Mouse (Mus musculus) midbrain, embryonic 12.5 days (tissue): ENCODE data around the gene Mllt10. TPM values are rescaled to one million over a fixed set of nuclear protein-coding genes. Genes with fewer than 3 reads are reported as not detected.

Experiments used
- ATAC-seq: fragments of 200-750 bp; cut with Nextera tagmentation; 2 replicates; pipeline ENCODE4 v1.8.0; 2017; ENCODE audit warnings: low read depth, moderate TSS enrichment, moderate library complexity; ENCODE audit not compliant: low FRiP score
- H3K27ac ChIP-seq: fragments of 300-500 bp; sonication (generic); replicated peaks from 2 replicates; pipeline ENCODE4 v1.5.1; 2016; ENCODE audit warnings: mild to moderate bottlenecking
- H3K27me3 ChIP-seq: fragments of 300-500 bp; sonication (generic); 2 replicates; pipeline ENCODE4 v1.6.1; 2016; ENCODE audit warnings: mild to moderate bottlenecking
- H3K36me3 ChIP-seq: fragments of 300-500 bp; sonication (generic); 2 replicates; pipeline ENCODE4 v1.6.1; 2016
- H3K4me1 ChIP-seq: fragments of 300-500 bp; sonication (generic); 2 replicates; pipeline ENCODE4 v1.6.1; 2016
- H3K4me2 ChIP-seq: fragments of 300-500 bp; sonication (generic); replicated peaks from 2 replicates; pipeline ENCODE4 v1.6.1; 2016; ENCODE audit warnings: mild to moderate bottlenecking, moderate library complexity
- H3K4me3 ChIP-seq: fragments of 300-500 bp; sonication (generic); 2 replicates; pipeline ENCODE4 v1.5.1; 2016; ENCODE audit warnings: mild to moderate bottlenecking
- H3K9ac ChIP-seq: fragments of 300-500 bp; sonication (generic); replicated peaks from 2 replicates; pipeline ENCODE4 v1.6.1; 2016; ENCODE audit warnings: mild to moderate bottlenecking, moderate library complexity
- H3K9me3 ChIP-seq: fragments of 300-500 bp; sonication (generic); 2 replicates; pipeline ENCODE4 v1.6.1; 2016; ENCODE audit warnings: mild to moderate bottlenecking
- WGBS: fragments of 180-500 bp; shearing (Covaris S2); methylation state at CpG from one replicate; pipeline ENCODE4 v1.1.7; 2016; 5-methylcytosine and 5-hydroxymethylcytosine counted together
- polyA plus RNA-seq: library from polyadenylated mRNA; unstranded; fragments of >200 nt; fragmentation: Nextera tagmentation; extraction: Ambion mirVana; gene quantifications from 2 replicates; pipeline ENCODE4 v1.2.1, GENCODE M21; 2016

Gene Mllt10
- polyA plus RNA-seq = 64.9 and 70.4 TPM in 2 replicates

DNA sequence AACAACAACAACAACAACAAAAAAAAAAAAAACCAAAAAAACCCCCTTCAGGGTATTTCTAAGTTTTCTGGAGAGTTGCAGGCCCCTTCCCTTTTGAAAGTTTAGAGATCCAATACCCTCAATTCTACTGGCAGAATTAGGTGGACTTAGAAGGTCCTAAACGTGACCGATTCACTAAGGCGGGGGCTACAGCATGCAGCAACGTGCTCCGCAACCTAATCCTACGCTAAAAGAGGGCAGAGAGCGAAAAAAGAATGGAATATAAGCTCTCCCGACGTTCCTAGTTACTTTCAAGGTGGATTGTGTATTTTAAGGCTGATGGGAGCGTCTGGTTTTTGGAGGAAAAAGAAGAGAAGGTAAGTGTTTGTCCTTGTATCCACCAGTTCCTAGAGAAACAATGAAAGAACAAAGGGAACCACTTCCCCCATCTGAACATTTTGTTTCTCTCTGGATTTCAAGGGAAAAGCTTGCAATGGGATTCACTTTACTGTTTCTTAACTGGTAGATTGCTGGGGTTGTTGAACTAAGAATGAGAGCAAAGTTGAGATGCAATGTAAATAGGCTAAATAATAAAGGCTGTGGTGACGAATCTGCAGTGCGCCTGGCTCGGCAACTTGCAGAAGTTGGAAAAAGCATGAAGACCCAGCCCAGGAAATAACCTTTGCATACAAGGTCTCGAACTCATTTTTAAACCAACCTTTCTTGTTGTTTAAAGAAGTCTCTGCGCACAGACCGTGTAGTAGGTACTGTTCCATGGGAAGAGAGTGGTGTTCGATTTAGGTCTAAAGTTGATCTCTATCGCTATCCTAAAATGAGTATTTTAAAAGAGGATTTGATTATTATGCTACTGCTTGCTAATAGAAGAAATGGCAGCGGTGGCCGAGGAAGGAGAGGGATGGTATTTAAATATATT is at the start of gene Mllt10:
Gene Mllt10, plus strand, starts transcription at position 222 of the 913 bp plus-strand sequence.
- ATAC-seq = no peak
- Histone ChIP-seq H3K9me3 (no peaks in the 10 kb centered on the region), H3K4me3 (peak within 1 kb of the TSS; percentile 56), H3K27ac (peak within 1 kb of the TSS; percentile 100), H3K36me3 (no peaks in the 10 kb centered on the region), H3K27me3 (no peaks in the 10 kb centered on the region), H3K4me1 (peaks cover 38% of the 10 kb centered on the region), H3K4me2 (peak within 1 kb of the TSS; percentile 81), H3K9ac (peak within 1 kb of the TSS; percentile 98)
- under 1% methylated on average over 20 of the region's 20 CpGs for WGBS

DNA sequence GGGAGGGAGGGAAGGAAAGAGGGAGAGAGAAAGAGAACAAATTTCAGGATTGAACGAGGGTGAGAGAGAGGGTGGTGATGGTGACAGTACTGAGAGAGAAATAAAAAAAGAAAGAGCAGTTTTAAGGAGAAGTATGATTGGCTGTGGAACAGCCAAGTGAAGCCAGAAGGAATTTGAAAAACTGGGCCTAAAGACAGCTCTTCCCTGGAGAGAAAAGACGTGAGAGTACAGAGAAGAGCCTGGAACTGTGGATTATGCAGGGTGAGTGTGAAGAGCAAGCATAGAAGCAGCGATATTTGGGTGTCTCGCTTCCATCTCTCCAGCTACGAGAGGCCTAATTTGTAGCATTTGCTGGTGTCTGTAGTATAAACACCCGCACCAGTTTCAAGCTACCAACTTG is 43.8 kb upstream of the Mllt10 start:
- Histone ChIP-seq H3K4me2 (no peak overlapping the region), H3K4me3 (no peak overlapping the region), H3K4me1 (no peaks in the 10 kb centered on the region), H3K9ac (no peak overlapping the region), H3K27ac (no peak overlapping the region), H3K27me3 (no peaks in the 10 kb centered on the region), H3K36me3 (no peaks in the 10 kb centered on the region), H3K9me3 (no peaks in the 10 kb centered on the region)
- no peak for ATAC-seq
- 92% methylated on average over 6 of the region's 6 CpGs for WGBS

DNA sequence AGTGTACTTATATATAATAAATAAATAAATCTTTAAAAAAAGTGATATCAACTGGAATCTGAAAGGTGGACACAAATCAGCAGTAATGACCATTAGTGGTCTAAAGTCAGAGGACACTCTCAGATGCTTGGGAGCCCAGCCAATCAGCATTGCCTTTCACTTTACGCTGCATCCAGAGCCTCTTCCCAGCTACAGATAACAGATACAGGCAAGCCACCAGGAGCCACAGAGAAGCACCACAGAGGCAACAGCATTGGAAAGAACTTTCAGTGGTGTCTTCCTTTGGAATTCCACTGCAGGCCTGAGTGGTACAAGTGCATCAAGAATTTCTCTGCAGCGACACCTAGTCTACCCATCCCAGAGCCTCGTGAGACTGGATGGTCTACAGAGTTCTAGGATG is 42.2 kb upstream of the Mllt10 start:
- Histone ChIP-seq H3K9me3 (no peaks in the 10 kb centered on the region), H3K9ac (no peak overlapping the region), H3K4me3 (no peak overlapping the region), H3K36me3 (no peaks in the 10 kb centered on the region), H3K27ac (no peak overlapping the region), H3K4me1 (no peaks in the 10 kb centered on the region), H3K4me2 (no peak overlapping the region), H3K27me3 (no peaks in the 10 kb centered on the region)
- no peak for ATAC-seq
- 90% methylated on average over 3 of the region's 3 CpGs for WGBS

DNA sequence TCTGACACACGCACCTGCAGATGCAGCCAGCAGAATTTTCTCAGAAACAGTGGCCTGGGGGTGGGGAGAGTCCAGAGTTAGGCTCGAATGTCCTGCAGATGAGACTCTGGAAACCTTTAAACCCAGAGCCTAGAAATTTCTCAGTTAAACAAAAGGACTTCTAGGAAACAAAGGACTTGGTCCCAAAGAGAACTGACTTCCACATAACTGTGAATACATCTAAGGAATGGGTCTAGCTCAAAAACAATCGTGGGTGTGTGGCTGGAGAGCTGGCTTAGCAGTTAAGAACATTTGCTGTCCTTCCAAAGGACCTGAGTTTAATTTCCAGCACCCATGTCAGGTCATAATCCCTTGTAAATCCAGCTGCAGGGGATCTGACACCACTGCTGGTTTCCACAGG is 39.5 kb upstream of the Mllt10 start:
- no peaks in the 10 kb centered on the region for H3K9me3 ChIP-seq
- no peak overlapping the region for H3K27ac ChIP-seq
- H3K27me3 ChIP-seq = no peaks in the 10 kb centered on the region
- no peak overlapping the region for H3K9ac ChIP-seq
- no peaks in the 10 kb centered on the region for H3K36me3 ChIP-seq
- no peak overlapping the region for H3K4me2 ChIP-seq
- no peaks in the 10 kb centered on the region for H3K4me1 ChIP-seq
- no peak overlapping the region for H3K4me3 ChIP-seq
- ATAC-seq = no peak
- WGBS = 43% methylated on average over 3 of the region's 3 CpGs

DNA sequence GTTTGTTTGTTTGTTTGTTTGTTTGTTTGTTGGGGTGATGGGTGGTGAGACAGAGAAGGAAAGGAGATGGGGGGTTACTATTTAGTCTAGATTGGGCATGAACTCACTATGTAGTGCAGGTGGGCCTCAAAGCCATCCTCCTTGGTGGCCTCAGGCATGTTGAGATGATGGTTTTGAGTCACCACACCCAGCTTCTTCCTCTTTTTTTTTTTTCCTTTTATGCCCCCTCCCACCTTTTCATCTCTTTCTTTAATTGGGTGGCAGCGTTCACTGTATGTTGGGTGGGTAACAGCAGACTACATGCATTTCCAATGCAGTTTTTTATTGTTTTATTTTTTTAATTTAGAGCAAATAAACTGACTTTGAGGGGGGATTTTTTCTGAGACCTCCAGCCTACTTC is 38.4 kb upstream of the Mllt10 start:
- Histone ChIP-seq H3K4me2 (no peak overlapping the region), H3K4me1 (no peaks in the 10 kb centered on the region), H3K4me3 (no peak overlapping the region), H3K9ac (no peak overlapping the region), H3K27ac (no peak overlapping the region), H3K9me3 (no peaks in the 10 kb centered on the region), H3K27me3 (no peaks in the 10 kb centered on the region), H3K36me3 (no peaks in the 10 kb centered on the region)
- WGBS = 96% methylated on average over 1 of the region's 1 CpGs
- ATAC-seq = no peak

DNA sequence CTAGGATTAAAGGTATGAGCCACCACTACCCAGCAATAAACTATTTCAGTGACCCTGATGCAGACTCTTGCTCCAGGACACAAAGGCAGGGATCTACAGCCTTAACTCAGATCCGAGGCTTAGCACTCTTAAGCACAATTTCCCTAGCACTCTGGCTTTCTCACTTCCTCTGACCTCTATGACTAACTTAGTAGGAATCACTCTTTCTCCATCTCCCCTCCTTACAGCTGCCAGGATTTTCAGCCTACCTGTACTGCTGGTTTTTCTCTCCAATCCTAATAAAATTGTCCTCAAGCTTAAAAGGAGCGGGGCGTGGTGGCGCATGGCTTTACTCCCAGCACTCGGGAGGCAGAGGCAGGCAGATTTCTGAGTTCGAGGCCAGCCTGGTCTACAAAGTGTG is 37.7 kb upstream of the Mllt10 start:
- WGBS = 94% methylated on average over 6 of the region's 6 CpGs

DNA sequence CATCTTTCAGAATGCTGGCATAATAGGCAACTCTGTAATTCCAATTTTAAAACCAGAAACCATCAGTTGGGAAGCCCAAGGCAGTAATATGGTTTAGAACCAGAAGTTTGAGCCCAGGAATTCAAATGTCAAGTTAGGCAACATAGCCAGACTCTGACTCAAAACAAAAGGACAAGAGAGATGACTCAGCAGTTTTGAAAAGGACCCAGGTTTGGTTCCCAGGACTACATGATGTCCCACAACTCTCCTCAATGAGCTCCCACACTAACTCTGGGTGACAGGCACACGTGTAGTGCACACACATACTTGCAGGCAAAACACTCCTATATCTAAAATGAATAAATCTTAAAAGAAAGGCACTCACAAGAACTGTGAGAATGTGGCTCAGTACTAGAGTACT is 35.9 kb upstream of the Mllt10 start:
- Histone ChIP-seq H3K4me1 (no peaks in the 10 kb centered on the region), H3K4me3 (no peak overlapping the region), H3K9me3 (no peaks in the 10 kb centered on the region), H3K9ac (no peak overlapping the region), H3K27me3 (no peaks in the 10 kb centered on the region), H3K4me2 (no peak overlapping the region), H3K27ac (no peak overlapping the region), H3K36me3 (no peaks in the 10 kb centered on the region)
- WGBS = 80% methylated on average over 1 of the region's 1 CpGs
- no peak for ATAC-seq

More for the DNA sequence above, 37.7 kb upstream of the Mllt10 start:
- no peak overlapping the region for H3K9ac ChIP-seq
- H3K36me3 ChIP-seq = no peaks in the 10 kb centered on the region
- H3K4me1 ChIP-seq = no peaks in the 10 kb centered on the region
- ATAC-seq = no peak
- H3K27ac ChIP-seq = no peak overlapping the region
- H3K4me2 ChIP-seq = no peak overlapping the region
- no peaks in the 10 kb centered on the region for H3K27me3 ChIP-seq
- H3K4me3 ChIP-seq = no peak overlapping the region
- no peaks in the 10 kb centered on the region for H3K9me3 ChIP-seq

DNA sequence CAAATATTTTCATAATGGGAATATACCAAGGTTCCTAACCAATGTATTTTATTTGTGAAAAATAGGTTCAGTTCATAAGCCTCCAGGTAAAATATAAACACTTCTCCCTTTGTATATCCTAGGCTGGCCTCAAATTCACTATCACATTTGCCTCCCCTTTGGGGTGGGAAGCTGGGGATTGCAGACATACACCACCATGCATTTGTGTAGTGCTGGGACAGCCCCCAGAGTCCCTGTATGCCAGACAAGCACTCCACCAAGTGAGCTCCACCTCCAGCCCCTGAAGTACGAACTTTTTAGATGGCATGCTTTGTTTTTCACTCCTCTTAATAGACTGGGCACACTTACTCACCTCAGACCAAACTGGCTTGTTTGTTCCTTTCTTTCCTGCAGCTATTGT is 32.2 kb upstream of the Mllt10 start:
- Histone ChIP-seq H3K9ac (no peak overlapping the region), H3K4me3 (no peak overlapping the region), H3K27me3 (no peaks in the 10 kb centered on the region), H3K9me3 (no peaks in the 10 kb centered on the region), H3K4me2 (no peak overlapping the region), H3K27ac (no peak overlapping the region), H3K4me1 (peaks cover 20% of the 10 kb centered on the region), H3K36me3 (no peaks in the 10 kb centered on the region)
- WGBS = 57% methylated on average over 1 of the region's 1 CpGs
- ATAC-seq = no peak

DNA sequence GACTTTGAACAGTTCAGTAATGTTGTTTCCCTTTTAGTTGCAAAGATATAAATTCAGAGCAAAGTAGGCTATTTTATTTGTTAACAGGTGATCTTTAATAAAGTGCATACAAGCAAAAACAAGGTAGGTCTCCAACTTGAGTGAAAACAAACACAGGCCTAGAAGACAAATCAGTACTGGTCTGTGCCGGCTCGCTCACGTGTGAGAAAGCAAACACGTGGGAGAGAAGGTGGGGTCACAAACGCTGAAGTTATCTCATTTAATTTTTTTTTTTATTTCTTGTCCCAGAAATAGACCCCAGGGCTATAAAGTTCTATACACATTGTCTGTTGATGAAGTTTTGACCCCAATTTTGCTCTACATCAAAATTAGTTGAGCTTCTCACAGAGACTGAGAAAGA is 29.9 kb upstream of the Mllt10 start:
- no peaks in the 10 kb centered on the region for H3K36me3 ChIP-seq
- WGBS = 14% methylated on average over 5 of the region's 5 CpGs
- no peak overlapping the region for H3K27ac ChIP-seq
- peak overlapping the region; percentile 94; the same call in 1 of the 2 replicates for H3K9ac ChIP-seq
- H3K4me1 ChIP-seq = peaks cover 23% of the 10 kb centered on the region
- H3K4me2 ChIP-seq = peak overlapping the region; percentile 97
- no peak for ATAC-seq
- H3K9me3 ChIP-seq = no peaks in the 10 kb centered on the region
- no peaks in the 10 kb centered on the region for H3K27me3 ChIP-seq
- H3K4me3 ChIP-seq = peak overlapping the region; percentile 65

DNA sequence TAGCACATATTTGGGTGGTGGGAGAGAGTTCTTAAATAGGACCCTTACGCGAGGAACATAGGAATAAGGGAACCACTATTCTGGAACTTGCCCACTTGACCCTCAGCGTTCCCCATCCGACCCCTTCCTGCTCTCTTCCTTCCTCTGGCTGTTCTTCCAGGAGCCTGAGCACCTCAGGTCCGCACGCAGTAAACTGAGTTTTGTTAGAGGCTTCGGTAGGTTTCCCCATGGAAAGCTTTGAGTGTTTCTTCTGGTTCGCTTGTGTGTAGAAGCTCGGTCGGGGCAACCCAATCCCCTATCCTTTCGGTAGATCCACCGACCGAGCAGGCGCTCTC is 29.3 kb upstream of the Mllt10 start:
- Histone ChIP-seq H3K9me3 (no peaks in the 10 kb centered on the region), H3K27me3 (no peaks in the 10 kb centered on the region), H3K4me3 (peak overlapping the region; percentile 65), H3K36me3 (no peaks in the 10 kb centered on the region), H3K27ac (peak overlapping the region; percentile 99), H3K9ac (peak overlapping the region; percentile 94), H3K4me2 (peak overlapping the region; percentile 97), H3K4me1 (peaks cover 27% of the 10 kb centered on the region)
- 1% methylated on average over 14 of the region's 14 CpGs for WGBS
- ATAC-seq = no peak

DNA sequence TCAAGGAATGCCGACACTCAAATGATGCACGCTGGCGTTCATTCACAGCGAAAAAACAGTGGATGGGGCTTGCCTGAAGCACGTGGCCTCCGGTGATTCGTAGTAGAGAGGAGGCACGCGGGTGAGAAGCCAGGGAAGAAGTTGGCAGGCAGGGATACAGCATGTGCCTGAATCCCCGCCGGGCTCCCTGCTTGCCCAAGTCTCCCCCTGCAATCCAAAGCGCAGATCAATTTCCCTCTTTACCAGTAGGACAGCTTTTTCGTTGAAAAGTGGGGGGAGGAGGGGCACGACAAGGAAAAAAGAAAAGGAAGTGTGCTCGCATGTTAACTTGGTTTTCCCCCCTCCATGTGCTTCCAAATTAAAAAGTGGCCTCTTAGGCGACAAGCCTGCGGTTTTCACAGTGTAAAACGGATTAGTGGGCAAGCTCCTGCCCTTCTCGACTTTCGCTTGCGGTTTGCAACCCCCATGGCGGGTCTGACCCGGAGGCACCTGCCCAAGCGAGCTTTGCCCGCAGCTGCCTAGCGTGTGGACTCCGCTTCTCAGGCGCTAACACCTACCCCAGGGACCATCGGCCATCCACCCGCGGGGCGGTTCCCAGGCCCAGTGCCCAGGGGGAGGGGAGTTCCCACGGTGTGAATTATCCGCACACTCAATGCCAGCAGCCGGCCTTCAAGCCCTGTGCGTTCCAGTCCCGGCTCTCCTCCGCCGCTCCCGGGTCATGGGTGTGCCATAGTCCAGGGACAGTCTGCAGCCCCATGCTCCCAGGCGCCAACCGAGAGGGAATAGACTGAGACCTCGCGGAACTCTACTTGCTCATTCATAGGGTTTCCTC is 28.7 kb upstream of the Mllt10 start:
- Histone ChIP-seq H3K27ac (peak overlapping the region; percentile 99), H3K4me2 (peak overlapping the region; percentile 97), H3K9ac (peak overlapping the region; percentile 94), H3K4me3 (peak overlapping the region; percentile 65), H3K27me3 (no peaks in the 10 kb centered on the region), H3K4me1 (peaks cover 31% of the 10 kb centered on the region), H3K9me3 (no peaks in the 10 kb centered on the region), H3K36me3 (no peaks in the 10 kb centered on the region)
- WGBS = under 1% methylated on average over 44 of the region's 44 CpGs
- ATAC-seq = peak; percentile 23
